Mouse (Mus musculus) CH12.LX (cell line): ENCODE data around the gene Rfesd. TPM values are rescaled to one million over a fixed set of nuclear protein-coding genes. Genes with fewer than 3 reads are reported as not detected.

Experiments used
- DNase-seq: peaks from one replicate; pipeline ENCODE4 v3.0.0-alpha.2; 2013; ENCODE audit errors: extremely low read depth
- H3K27ac ChIP-seq: 2 replicates; pipeline ENCODE4 v1.5.1; 2012; ENCODE audit warnings: low read depth, mild to moderate bottlenecking, control low read depth, moderate library complexity; ENCODE audit not compliant: insufficient read depth
- H3K27me3 ChIP-seq: replicated peaks from 2 replicates; pipeline ENCODE3; 2012; ENCODE audit warnings: inconsistent platforms
- H3K36me3 ChIP-seq, 2 experiments: replicated peaks in 1 of 2; 2 replicates each; pipeline versions ENCODE3 to v1.6.1; 2012; ENCODE audit warnings: inconsistent platforms in 1 of 2, low read length in 1 of 2, mild to moderate bottlenecking in 1 of 2, mixed read lengths in 1 of 2, moderate library complexity in 1 of 2; ENCODE audit not compliant: control insufficient read depth in 1 of 2, insufficient read depth in 1 of 2
- H3K4me1 ChIP-seq, 2 experiments: 2 replicates each; pipeline ENCODE4 v1.6.1; 2012; ENCODE audit warnings: inconsistent platforms in 1 of 2, moderate library complexity in 1 of 2; ENCODE audit not compliant: insufficient read depth in 2 of 2, control insufficient read depth in 1 of 2
- H3K4me2 ChIP-seq: 2 replicates; pipeline ENCODE4 v1.6.1; 2012; ENCODE audit warnings: low read depth, mild to moderate bottlenecking, control low read depth; ENCODE audit not compliant: poor library complexity, insufficient read depth, severe bottlenecking
- H3K4me3 ChIP-seq, 3 experiments: fragments of 150-350 bp in 1 of 3; sonication (generic) in 1 of 3; replicated peaks in 1 of 3; 2 replicates each; pipeline versions ENCODE3 to v1.5.1; 2011 to 2012; ENCODE audit warnings: low read depth in 2 of 3, low read length in 2 of 3, mild to moderate bottlenecking in 2 of 3, moderate library complexity in 2 of 3, control low read depth in 1 of 3, improper control_type of control experiment in 1 of 3, inconsistent platforms in 1 of 3, mixed read lengths in 1 of 3; ENCODE audit not compliant: poor library complexity in 1 of 3
- H3K79me2 ChIP-seq: replicated peaks from 2 replicates; pipeline ENCODE4 v1.6.1; 2012; ENCODE audit warnings: mild to moderate bottlenecking, moderate library complexity; ENCODE audit not compliant: control insufficient read depth, poor library complexity, insufficient read depth, severe bottlenecking; ENCODE audit errors: extremely low read depth
- H3K9ac ChIP-seq: 2 replicates; pipeline ENCODE4 v1.6.1; 2012; ENCODE audit warnings: low read depth, mild to moderate bottlenecking, control low read depth, moderate library complexity; ENCODE audit not compliant: insufficient read depth
- H3K9me3 ChIP-seq: replicated peaks from 2 replicates; pipeline ENCODE3; 2012; ENCODE audit warnings: low read length, inconsistent platforms, mixed read lengths
- E2F4 ChIP-seq: IDR thresholded peaks from 2 replicates; pipeline ENCODE4 v1.6.1; 2011; ENCODE audit warnings: low read depth, low read length, improper control_type of control experiment; ENCODE audit not compliant: insufficient replicate concordance
- ELF1 ChIP-seq: IDR thresholded peaks from 2 replicates; pipeline ENCODE4 v1.6.1; 2014; ENCODE audit warnings: low read depth, mild to moderate bottlenecking, inconsistent platforms, low read length, improper control_type of control experiment
- HCFC1 ChIP-seq: IDR thresholded peaks from 2 replicates; pipeline ENCODE4 v1.6.1; 2012; ENCODE audit warnings: low read depth, mild to moderate bottlenecking, inconsistent platforms, low read length, improper control_type of control experiment
- JUN ChIP-seq: IDR thresholded peaks from 2 replicates; pipeline ENCODE4 v1.6.1; 2011; ENCODE audit warnings: low read depth, mild to moderate bottlenecking, low read length, improper control_type of control experiment, moderate library complexity; ENCODE audit not compliant: insufficient read depth
- JUND ChIP-seq: conservative IDR thresholded peaks from 2 replicates; pipeline ENCODE4 v1.6.1; 2011; ENCODE audit warnings: low read depth, low read length, improper control_type of control experiment
- MAZ ChIP-seq: IDR thresholded peaks from 2 replicates; pipeline ENCODE4 v1.6.1; 2012; ENCODE audit warnings: low read depth, mild to moderate bottlenecking, inconsistent platforms, low read length, improper control_type of control experiment, moderate library complexity
- MYC ChIP-seq: IDR thresholded peaks from 2 replicates; pipeline ENCODE4 v1.6.1; 2011; ENCODE audit warnings: low read depth, mild to moderate bottlenecking, improper control_type of control experiment, low read length
- NELFE ChIP-seq: IDR thresholded peaks from 2 replicates; pipeline ENCODE4 v1.6.1; 2011; ENCODE audit warnings: low read depth, low read length, improper control_type of control experiment
- NRF1 ChIP-seq: IDR thresholded peaks from 2 replicates; pipeline ENCODE4 v1.6.1; 2014; ENCODE audit warnings: low read depth, mild to moderate bottlenecking, inconsistent platforms, low read length, improper control_type of control experiment, moderate library complexity
- PAX5 ChIP-seq: IDR thresholded peaks from 2 replicates; pipeline ENCODE4 v1.6.1; 2012; ENCODE audit warnings: low read length, inconsistent platforms, mixed read lengths
- POLR2A ChIP-seq: IDR thresholded peaks from 2 replicates; pipeline ENCODE4 v1.6.1; 2011; ENCODE audit warnings: low read depth, mild to moderate bottlenecking, improper control_type of control experiment, low read length
- RAD21 ChIP-seq: IDR thresholded peaks from 2 replicates; pipeline ENCODE4 v1.6.1; 2011; ENCODE audit warnings: low read depth, mild to moderate bottlenecking, low read length, improper control_type of control experiment, moderate library complexity
- RCOR1 ChIP-seq: conservative IDR thresholded peaks from 2 replicates; pipeline ENCODE4 v1.6.1; 2012; ENCODE audit warnings: low read depth, mild to moderate bottlenecking, inconsistent platforms, low read length, improper control_type of control experiment
- SMC3 ChIP-seq: IDR thresholded peaks from 2 replicates; pipeline ENCODE4 v1.6.1; 2011; ENCODE audit warnings: low read depth, low read length, improper control_type of control experiment
- TBP ChIP-seq: conservative IDR thresholded peaks from 2 replicates; pipeline ENCODE4 v1.6.1; 2011; ENCODE audit warnings: low read depth, low read length, improper control_type of control experiment
- USF2 ChIP-seq: conservative IDR thresholded peaks from 2 replicates; pipeline ENCODE4 v1.6.1; 2011; ENCODE audit warnings: low read depth, low read length, improper control_type of control experiment
- ZKSCAN1 ChIP-seq: IDR thresholded peaks from 2 replicates; pipeline ENCODE4 v1.6.1; 2012; ENCODE audit warnings: low read depth, inconsistent platforms, low read length, improper control_type of control experiment, borderline replicate concordance
- ZNF384 ChIP-seq: IDR thresholded peaks from 2 replicates; pipeline ENCODE4 v1.6.1; 2012; ENCODE audit warnings: low read depth, low read length, improper control_type of control experiment, inconsistent platforms
- dilution Hi-C: fragments of 300-500 bp; cut with MboI; formaldehyde crosslinking; loops from 2 replicates; pipeline ENCODE4 v1.14.3; 2020; ENCODE audit warnings: low sequenced_read_pairs; ENCODE audit not compliant: extremely low pct_unique_long_range_greater_than_20kb, extremely low pct_ligation_motif_present
- in situ Hi-C: fragments of 300-500 bp; cut with MboI; formaldehyde crosslinking; loops from 3 replicates; pipeline ENCODE4 v1.14.3; 2019; ENCODE audit warnings: low sequenced_read_pairs, low pct_ligation_motif_present, low pct_unique_long_range_greater_than_20kb, mixed read lengths
- polyA plus RNA-seq: library from polyadenylated mRNA; unstranded; fragments of >175 nt; gene quantifications from 2 replicates; pipeline ENCODE4 v1.2.1, GENCODE M21; 2012; ENCODE audit warnings: low read depth; ENCODE audit not compliant: insufficient read length
- total RNA-seq, 2 experiments: library from RNA; depleted of rRNA; stranded (reverse); fragments of 300-350 nt in 1 of 2; fragments of >200 nt in 1 of 2; gene quantifications; 2 replicates each; pipeline ENCODE4 v1.2.3; 2012 to 2014

Gene Rfesd
- total and polyA plus RNA-seq, 3 experiments, result 7.8 to 15.9 (median 9.7) TPM

- dilution Hi-C loops, result no loop called here
- no peak overlapping the region for H3K4me2 ChIP-seq
- peaks cover 0 to 8% of the 10 kb centered on the region in 2 experiments for H3K36me3 ChIP-seq
- TF ChIP-seq USF2 (no peak), ELF1 (no peak), MYC (no peak), NELFE (no peak), ZNF384 (no peak), NRF1 (no peak), ZKSCAN1 (no peak), MAZ (no peak), SMC3 (no peak), RAD21 (no peak), E2F4 (no peak), POLR2A (no peak), JUN (no peak), PAX5 (no peak), TBP (no peak), HCFC1 (no peak)
- H3K79me2 ChIP-seq, result peaks cover 15% of the 10 kb centered on the region; the same call in 1 of the 2 replicates
- no peak overlapping the region for H3K4me3 ChIP-seq
- H3K9ac ChIP-seq, result no peak overlapping the region
- H3K27me3 ChIP-seq, result no peaks in the 10 kb centered on the region
- no peak overlapping the region for H3K27ac ChIP-seq
- H3K4me1 ChIP-seq, result peaks cover 0 to 3% of the 10 kb centered on the region in 2 experiments; a peak in 1 of 4 replicates
- in situ Hi-C loops, result no loop called here
- DNase-seq, result no peak
- H3K9me3 ChIP-seq, result no peaks in the 10 kb centered on the region
Observed at GRCm38 (mm10) chr13:76014511-76014910, 4.0 kb downstream of the Rfesd start.

- no peak overlapping the region for H3K4me3 ChIP-seq
- no peak overlapping the region for H3K27ac ChIP-seq
- H3K9ac ChIP-seq, result no peak overlapping the region
- no peak overlapping the region for H3K4me2 ChIP-seq
- H3K9me3 ChIP-seq, result no peaks in the 10 kb centered on the region
- H3K27me3 ChIP-seq, result no peaks in the 10 kb centered on the region
- no peak for TF ChIP-seq RCOR1
- no peak for TF ChIP-seq JUND
- H3K79me2 ChIP-seq, result no peaks in the 10 kb centered on the region
- no peak for DNase-seq
- H3K36me3 ChIP-seq, result peaks cover 0 to 21% of the 10 kb centered on the region in 2 experiments
- dilution Hi-C loops, result no loop called here
- H3K4me1 ChIP-seq, result no peaks in the 10 kb centered on the region
- in situ Hi-C loops, result no loop called here
Observed at GRCm38 (mm10) chr13:76003272-76003671, 15.2 kb downstream of the Rfesd start.
